24 mouse cellular contexts compared by ENCODE assay signal in genomic region chr9:114538996-114539563, GRCm38 (mm10). TPM values are rescaled to one million over a fixed set of nuclear protein-coding genes. Genes with fewer than 3 reads are reported as not detected.
DNase-seq lines count a peak whose midpoint lies in the region; ATAC-seq and TF ChIP-seq lines count a peak whose summit lies in the region.
"Had no signal": no experiment of that assay in that cellular context is flagged by ENCODE, and none has a peak within 500 bp of the region (broad histone marks: within the 10 kb centered on the region; RNA-seq: fewer than 3 reads in every experiment).

No protein-coding gene starts in this region.

- peak; percentile 52 for DNase-seq in forebrain, postnatal 0 days
- peak; percentile 82 for DNase-seq in kidney, adult 2 months
- no peak for DNase-seq in kidney, postnatal 25 days
- DNase-seq in adipocyte (ENCODE audit: low spot score), result peak; percentile 17
- DNase-seq in limb, embryonic 10.5 days (ENCODE audit: low spot score), result no peak
- DNase-seq in thymus, postnatal 14 days, result no peak
- DNase-seq: adrenal gland, postnatal 14 days; B cell, adult 2 months; cerebellum, adult 8-10 months; liver, embryonic 13.5 days; lung, postnatal 10 days; right cerebral cortex, postnatal 4 days had no signal

- H3K4me3 ChIP-seq in forebrain, postnatal 0 days (ENCODE audit: low read depth, low read length), result no peak overlapping the region
- H3K4me3 ChIP-seq in forebrain, embryonic 13.5 days, result no peak overlapping the region
- no peak overlapping the region for H3K4me3 ChIP-seq in kidney, adult 2 months (ENCODE audit: insufficient read depth, low read depth, low read length)
- no peak overlapping the region for H3K4me3 ChIP-seq in limb, embryonic 10.5 days
- H3K4me3 ChIP-seq: erythroblast, embryonic 14.5 days; liver, embryonic 13.5 days; megakaryocyte, embryonic 14.5 days; neural tube, embryonic 15.5 days had no signal

- TF ChIP-seq CTCF in forebrain, postnatal 0 days (IDR thresholded peaks at IDR 0.05; ENCODE audit: low read depth), result no peak
- no peak for TF ChIP-seq CTCF in kidney, adult 2 months (conservative IDR thresholded peaks at IDR 0.05; ENCODE audit: insufficient read depth, insufficient read length, low read depth, low read length)

- TF ChIP-seq POLR2A in kidney, adult 2 months (IDR thresholded peaks at IDR 0.05; ENCODE audit: low read depth, low read length), result no peak

- H3K4me2 ChIP-seq in forebrain, postnatal 0 days (ENCODE audit: low read depth), result no peak overlapping the region
- no peak overlapping the region for H3K4me2 ChIP-seq in forebrain, embryonic 13.5 days
- H3K4me2 ChIP-seq: heart, embryonic 11.5 days; liver, embryonic 13.5 days; neural tube, embryonic 15.5 days had no signal

- no peaks in the 10 kb centered on the region for H3K27me3 ChIP-seq in forebrain, postnatal 0 days (ENCODE audit: insufficient read depth, low read length)
- peaks cover 8% of the 10 kb centered on the region for H3K27me3 ChIP-seq in forebrain, embryonic 13.5 days
- H3K27me3 ChIP-seq in kidney, adult 2 months (replicated peaks; ENCODE audit: control insufficient read depth, insufficient read depth, low read length), result no peaks in the 10 kb centered on the region
- H3K27me3 ChIP-seq in limb, embryonic 10.5 days (ENCODE audit: low read depth, poor library complexity, severe bottlenecking), result no peaks in the 10 kb centered on the region
- H3K27me3 ChIP-seq: liver, embryonic 13.5 days; neural tube, embryonic 15.5 days had no signal

- H3K27ac ChIP-seq in forebrain, postnatal 0 days (ENCODE audit: low read depth, low read length), result no peak overlapping the region
- no peak overlapping the region for H3K27ac ChIP-seq in forebrain, embryonic 13.5 days
- H3K27ac ChIP-seq in kidney, adult 2 months (ENCODE audit: insufficient read depth, low read depth, low read length), result no peak overlapping the region
- H3K27ac ChIP-seq in limb, embryonic 10.5 days, result peak overlapping the region; percentile 12; the same call in 1 of the 2 replicates
- H3K27ac ChIP-seq: liver, embryonic 13.5 days; neural tube, embryonic 15.5 days had no signal

- WGBS in forebrain, postnatal 0 days, result 62% methylated on average over 7 of the region's 7 CpGs
- 71% methylated on average over 7 of the region's 7 CpGs for whole genome bisulfite sequencing in forebrain, embryonic 13.5 days
- 67% methylated on average over 7 of the region's 7 CpGs for WGBS in kidney, adult 2 months
- WGBS in limb, embryonic 10.5 days, result 57% methylated on average over 7 of the region's 7 CpGs

- H3K9me3 ChIP-seq in forebrain, postnatal 0 days (ENCODE audit: low read length), result no peaks in the 10 kb centered on the region
- H3K9me3 ChIP-seq in forebrain, embryonic 13.5 days (replicated peaks), result no peaks in the 10 kb centered on the region
- H3K9me3 ChIP-seq in limb, embryonic 10.5 days (replicated peaks), result no peaks in the 10 kb centered on the region
- H3K9me3 ChIP-seq: liver, embryonic 13.5 days; neural tube, embryonic 15.5 days had no signal

- H3K4me1 ChIP-seq in forebrain, postnatal 0 days (ENCODE audit: insufficient read depth), result no peaks in the 10 kb centered on the region
- H3K4me1 ChIP-seq in forebrain, embryonic 13.5 days, result peaks cover 3% of the 10 kb centered on the region
- 0 out of 2 replicates have a peak, but pooled peaks cover 4% of the 10 kb centered on the region for H3K4me1 ChIP-seq in kidney, adult 2 months (ENCODE audit: control insufficient read depth, insufficient read depth, low read length)
- peaks cover 90% of the 10 kb centered on the region for H3K4me1 ChIP-seq in limb, embryonic 10.5 days

- no peak for ATAC-seq in forebrain, postnatal 0 days
- no peak for ATAC-seq in forebrain, embryonic 13.5 days
- no peak for ATAC-seq in erythroid progenitor cell, adult 5-6 weeks (replicated peaks; ENCODE audit: low FRiP score, poor library complexity, severe bottlenecking)
- ATAC-seq: inflammation-experienced regulatory T-cells, adult 6 months had no signal

- no peak overlapping the region for H3K9ac ChIP-seq in forebrain, postnatal 0 days
- H3K9ac ChIP-seq in forebrain, embryonic 13.5 days, result no peak overlapping the region
- H3K9ac ChIP-seq: liver, embryonic 13.5 days; neural tube, embryonic 15.5 days had no signal

- no peaks in the 10 kb centered on the region for H3K36me3 ChIP-seq in forebrain, postnatal 0 days (ENCODE audit: insufficient read depth)
- no peaks in the 10 kb centered on the region for H3K36me3 ChIP-seq in forebrain, embryonic 13.5 days (ENCODE audit: poor library complexity, severe bottlenecking)
- H3K36me3 ChIP-seq in kidney, adult 2 months (ENCODE audit: control insufficient read depth, insufficient read depth, low read length), result no peaks in the 10 kb centered on the region
- peaks cover 10% of the 10 kb centered on the region for H3K36me3 ChIP-seq in limb, embryonic 10.5 days
- H3K36me3 ChIP-seq: liver, embryonic 13.5 days; neural tube, embryonic 15.5 days had no signal

RNA-seq across cellular contexts. Expression of gene C130032M10Rik, which starts 23.6 kb away (rescaled TPM):
- total RNA-seq in forebrain, postnatal 0 days (2014; rRNA removed), result not detected in 2 replicates
- polyA plus RNA-seq in forebrain, postnatal 0 days (2015; fragmentation: Nextera tagmentation; extraction: Ambion mirVana), result not detected in 2 replicates
- polyA plus RNA-seq in forebrain, embryonic 13.5 days (2015; fragmentation: Nextera tagmentation; extraction: Ambion mirVana), result not detected in 2 replicates
- polyA plus RNA-seq in kidney, adult 2 months (2012; rRNA removed), result not detected in 2 replicates
- polyA plus RNA-seq in limb, embryonic 10.5 days (2016; fragmentation: Nextera tagmentation; extraction: Ambion mirVana), result 1.5 and 1.6 TPM in 2 replicates
- total RNA-seq in erythroid progenitor cell, adult 5-6 weeks (2015; ENCODE audit: low replicate concordance), result not detected in 2 replicates
- not detected in 2 replicates for total RNA-seq in erythroid progenitor cell, adult 5-6 weeks (2017; ENCODE audit: low replicate concordance)
- total RNA-seq: adrenal gland, postnatal 14 days; heart, postnatal 25 days; layer of hippocampus, adult 8-10 months; MEL had no signal
- polyA plus RNA-seq: erythroblast, embryonic 14.5 days; frontal cortex, adult 2 months; inflammation-experienced regulatory T-cells, adult 6 months; liver, embryonic 13.5 days; neural tube, embryonic 15.5 days; thymus, postnatal 0 days had no signal

RNA-seq across cellular contexts. Expression of gene Trim71, which starts 25.1 kb away (rescaled TPM):
- total RNA-seq in forebrain, postnatal 0 days (2014; rRNA removed), result 0.08 and 0.19 TPM in 2 replicates
- polyA plus RNA-seq in forebrain, postnatal 0 days (2015; fragmentation: Nextera tagmentation; extraction: Ambion mirVana), result 0.10 and 0.13 TPM in 2 replicates
- 0.13 and 0.14 TPM in 2 replicates for polyA plus RNA-seq in forebrain, embryonic 13.5 days (2015; fragmentation: Nextera tagmentation; extraction: Ambion mirVana)
- polyA plus RNA-seq in kidney, adult 2 months (2012; rRNA removed), result 0.01 and 0.05 TPM in 2 replicates
- 6.2 and 11.5 TPM in 2 replicates for polyA plus RNA-seq in limb, embryonic 10.5 days (2016; fragmentation: Nextera tagmentation; extraction: Ambion mirVana)
- total RNA-seq in erythroid progenitor cell, adult 5-6 weeks (2015; ENCODE audit: low replicate concordance), result not detected in 2 replicates
- total RNA-seq in erythroid progenitor cell, adult 5-6 weeks (2017; ENCODE audit: low replicate concordance), result not detected in 2 replicates
- total RNA-seq: heart, postnatal 25 days; MEL had no signal
- polyA plus RNA-seq: erythroblast, embryonic 14.5 days had no signal

RNA-seq across cellular contexts. Expression of gene Ccr4, which starts 34.4 kb away (rescaled TPM):
- total RNA-seq in forebrain, postnatal 0 days (2014; rRNA removed), result not detected in 2 replicates
- polyA plus RNA-seq in forebrain, postnatal 0 days (2015; fragmentation: Nextera tagmentation; extraction: Ambion mirVana), result not detected in 2 replicates
- polyA plus RNA-seq in forebrain, embryonic 13.5 days (2015; fragmentation: Nextera tagmentation; extraction: Ambion mirVana), result not detected in 2 replicates
- polyA plus RNA-seq in kidney, adult 2 months (2012; rRNA removed), result 0.20 and 0.53 TPM in 2 replicates
- polyA plus RNA-seq in limb, embryonic 10.5 days (2016; fragmentation: Nextera tagmentation; extraction: Ambion mirVana), result 0.06 TPM in 1 of 2 replicates, not detected in the other
- total RNA-seq in erythroid progenitor cell, adult 5-6 weeks (2015; ENCODE audit: low replicate concordance), result 2.5 TPM in 1 of 2 replicates, not detected in the other
- 0.39 TPM in 1 of 2 replicates, not detected in the other for total RNA-seq in erythroid progenitor cell, adult 5-6 weeks (2017; ENCODE audit: low replicate concordance)
- total RNA-seq: adrenal gland, postnatal 14 days; heart, postnatal 25 days; layer of hippocampus, adult 8-10 months; MEL had no signal
- polyA plus RNA-seq: erythroblast, embryonic 14.5 days; frontal cortex, adult 2 months; heart, embryonic 11.5 days; liver, embryonic 13.5 days; neural tube, embryonic 15.5 days had no signal

Comparison
In these comparisons a context has a peak if more than half of its experiments do, and no peak if none do; other contexts are left out.
1. DNase-seq: peak in forebrain, postnatal 0 days (single experiment), kidney, adult 2 months (single experiment) and adipocyte (single experiment); none in kidney, postnatal 25 days (0 of 2), limb, embryonic 10.5 days (single experiment) and thymus, postnatal 14 days (single experiment).